Mouse (Mus musculus) ES-E14 (cell line): ENCODE results near the gene Gripap1. TPM values are rescaled to one million over a fixed set of nuclear protein-coding genes. Genes with fewer than 3 reads are reported as not detected.
"Not testable (repeated sequence)": the region's sequence is repeated elsewhere in the genome, so short reads cannot be mapped to it uniquely, and the experiment has no call there.

Experiments
- DNase-seq: peaks from one replicate; pipeline ENCODE4 v3.0.0-alpha.2; 2013; ENCODE audit warnings: low read depth, low spot score
- H3K27ac ChIP-seq: 2 replicates; pipeline ENCODE4 v1.5.1; 2012; ENCODE audit warnings: low read depth, mild to moderate bottlenecking, low read length, moderate library complexity, mixed read lengths; ENCODE audit not compliant: poor library complexity, insufficient read depth, severe bottlenecking
- H3K36me3 ChIP-seq: 2 replicates; pipeline ENCODE4 v1.6.1; 2012; ENCODE audit warnings: mild to moderate bottlenecking, low read length, moderate library complexity, mixed read lengths; ENCODE audit not compliant: control insufficient read depth, poor library complexity, insufficient read depth, severe bottlenecking
- H3K4me1 ChIP-seq, 2 experiments: fragments of 150-350 bp in 1 of 2; sonication (generic) in 1 of 2; 2 replicates each; pipeline ENCODE4 v1.6.1; 2012; ENCODE audit warnings: low read length in 2 of 2, mild to moderate bottlenecking in 1 of 2, mixed read lengths in 1 of 2; ENCODE audit not compliant: control insufficient read depth in 2 of 2, insufficient read depth in 2 of 2, poor library complexity in 1 of 2
- H3K4me3 ChIP-seq, 2 experiments: fragments of 150-350 bp in 1 of 2; sonication (generic) in 1 of 2; 2 replicates each; pipeline ENCODE4 v1.5.1; 2012; ENCODE audit warnings: low read length in 2 of 2, low read depth in 1 of 2, mild to moderate bottlenecking in 1 of 2, mixed read lengths in 1 of 2; ENCODE audit not compliant: insufficient read depth in 1 of 2, poor library complexity in 1 of 2, severe bottlenecking in 1 of 2
- H3K9ac ChIP-seq: 2 replicates; pipeline ENCODE4 v1.6.1; 2012; ENCODE audit warnings: low read depth, mild to moderate bottlenecking, low read length, mixed read lengths; ENCODE audit not compliant: poor library complexity, insufficient read depth, severe bottlenecking
- H3K9me3 ChIP-seq: fragments of 150-350 bp; sonication (generic); 2 replicates; pipeline ENCODE4 v1.6.1; 2012; ENCODE audit warnings: low read depth, mild to moderate bottlenecking, low read length; ENCODE audit not compliant: control insufficient read depth, insufficient read depth
- CHD2 ChIP-seq: IDR thresholded peaks from 2 replicates; pipeline ENCODE4 v1.6.1; 2014; ENCODE audit warnings: mild to moderate bottlenecking, low read depth, low read length, inconsistent platforms
- HCFC1 ChIP-seq: IDR thresholded peaks from 2 replicates; pipeline ENCODE4 v1.6.1; 2012; ENCODE audit warnings: low read length, inconsistent platforms, borderline replicate concordance; ENCODE audit not compliant: insufficient read depth
- MAFK ChIP-seq: IDR thresholded peaks from 2 replicates; pipeline ENCODE4 v1.6.1; 2014; ENCODE audit warnings: mild to moderate bottlenecking, low read depth, low read length, inconsistent platforms; ENCODE audit not compliant: insufficient read depth
- ZC3H11A ChIP-seq: IDR thresholded peaks from 2 replicates; pipeline ENCODE4 v1.6.1; 2012; ENCODE audit warnings: low read depth, mild to moderate bottlenecking, inconsistent platforms, low read length, borderline replicate concordance
- ZNF384 ChIP-seq: IDR thresholded peaks from 2 replicates; pipeline ENCODE4 v1.6.1; 2012; ENCODE audit warnings: low read depth, low read length, inconsistent platforms
- in situ Hi-C, 2 experiments: fragments of 600-800 bp; cut with MboI; formaldehyde crosslinking; loops; one replicate each; pipeline ENCODE4 v1.15.1; 2025; ENCODE audit warnings: low sequenced_read_pairs in 2 of 2, inconsistent platforms in 1 of 2; ENCODE audit not compliant: unreplicated experiment in 2 of 2
- total RNA-seq: library from RNA; depleted of rRNA; stranded (reverse); fragments of 300-350 nt; gene quantifications from 2 replicates; pipeline ENCODE4 v1.2.3, GENCODE M21; 2012

Gene Gripap1
- total RNA-seq, 1 experiment, result 14.9 TPM

GRCm38 (mm10) chrX:7744940-7745339 lies 44.6 kb upstream of the Gripap1 start:
- no peak for TF ChIP-seq CHD2
- no peak for TF ChIP-seq HCFC1
- TF ChIP-seq ZC3H11A, result no peak
- no peak for TF ChIP-seq MAFK
- TF ChIP-seq ZNF384, result no peak
- Histone ChIP-seq H3K27ac (no peak overlapping the region), H3K4me1 (peaks cover 0 to 6% of the 10 kb centered on the region in 2 experiments; a peak in 2 of 4 replicates), H3K4me3 (no peak overlapping the region), H3K36me3 (no peaks in the 10 kb centered on the region), H3K9me3 (no peaks in the 10 kb centered on the region), H3K9ac (no peak overlapping the region)
- no peak for DNase-seq
- in situ Hi-C loops, result no loop called here

- H3K9ac ChIP-seq, result no peak overlapping the region; the same call in 1 of the 2 replicates
- in situ Hi-C loops, result no loop called here
Observed at GRCm38 (mm10) chrX:7745429-7745828, 44.1 kb upstream of the Gripap1 start.

GRCm38 (mm10) chrX:7750432-7751116 lies 39.0 kb upstream of the Gripap1 start, which contains the start of gene Ccdc120:
Gene Ccdc120 (minus strand): TSS chrX:7750905.
- Histone ChIP-seq H3K4me1 (0 out of 4 replicates have a peak, but pooled peaks cover 2 to 3% of the 10 kb centered on the region in 2 experiments), H3K4me3 (peak within 1 kb of the TSS; percentile 92 to 93), H3K9ac (peak within 1 kb of the TSS; percentile 82), H3K9me3 (no peaks in the 10 kb centered on the region), H3K27ac (peak within 1 kb of the TSS; percentile 76), H3K36me3 (no peaks in the 10 kb centered on the region)
- TF ChIP-seq ZC3H11A, result no peak
- TF ChIP-seq CHD2, result no peak
- TF ChIP-seq MAFK, result no peak
- no peak for TF ChIP-seq HCFC1
- no peak for TF ChIP-seq ZNF384
- in situ Hi-C loops, result no loop called here
- peak; percentile 72 for DNase-seq

More at GRCm38 (mm10) chrX:7745429-7745828, 44.1 kb upstream of the Gripap1 start:
- DNase-seq, result no peak
- no peaks in the 10 kb centered on the region for H3K36me3 ChIP-seq
- no peak overlapping the region for H3K4me3 ChIP-seq
- TF ChIP-seq ZNF384, result no peak
- TF ChIP-seq MAFK, result no peak
- TF ChIP-seq ZC3H11A, result no peak
- no peak for TF ChIP-seq HCFC1
- TF ChIP-seq CHD2, result no peak
- 0 out of 4 replicates have a peak, but pooled peaks cover 0 to 3% of the 10 kb centered on the region in 2 experiments for H3K4me1 ChIP-seq
- H3K27ac ChIP-seq, result no peak overlapping the region
- no peaks in the 10 kb centered on the region for H3K9me3 ChIP-seq

GRCm38 (mm10) chrX:7753627-7754026 lies 35.9 kb upstream of the Gripap1 start:
- H3K4me1 ChIP-seq, DNase-seq, H3K9me3 ChIP-seq: not testable (repeated sequence)

More at GRCm38 (mm10) chrX:7753627-7754026, 35.9 kb upstream of the Gripap1 start:
- H3K36me3 ChIP-seq, H3K4me3 ChIP-seq, in situ Hi-C loops, H3K9ac ChIP-seq, H3K27ac ChIP-seq: not testable (repeated sequence)
